Mouse (Mus musculus) embryonic facial prominence, embryonic 15.5 days (tissue): Measurements from ENCODE around the gene Tbc1d23. TPM values are rescaled to one million over a fixed set of nuclear protein-coding genes. Genes with fewer than 3 reads are reported as not detected.

Experiments used
- ATAC-seq: fragments of 200-750 bp; cut with Nextera tagmentation; 2 replicates; pipeline ENCODE4 v1.8.0; 2017; ENCODE audit warnings: low read depth, moderate TSS enrichment; ENCODE audit not compliant: insufficient number of reproducible peaks, low FRiP score, low TSS enrichment
- H3K27ac ChIP-seq: fragments of 300-500 bp; sonication (generic); replicated peaks from 2 replicates; pipeline ENCODE4 v1.5.1; 2015; ENCODE audit warnings: mild to moderate bottlenecking, inconsistent platforms
- H3K27me3 ChIP-seq: fragments of 300-500 bp; sonication (generic); 2 replicates; pipeline ENCODE4 v1.6.1; 2015; ENCODE audit warnings: inconsistent platforms
- H3K36me3 ChIP-seq: fragments of 300-500 bp; sonication (generic); 2 replicates; pipeline ENCODE4 v1.6.1; 2015; ENCODE audit warnings: mild to moderate bottlenecking, inconsistent platforms
- H3K4me1 ChIP-seq: fragments of 300-500 bp; sonication (generic); 2 replicates; pipeline ENCODE4 v1.6.1; 2015; ENCODE audit warnings: inconsistent platforms
- H3K4me2 ChIP-seq: fragments of 300-500 bp; sonication (generic); replicated peaks from 2 replicates; pipeline ENCODE4 v1.6.1; 2015; ENCODE audit warnings: mild to moderate bottlenecking, inconsistent platforms
- H3K4me3 ChIP-seq: fragments of 300-500 bp; sonication (generic); replicated peaks from 2 replicates; pipeline ENCODE4 v1.5.1; 2015; ENCODE audit warnings: mild to moderate bottlenecking, inconsistent platforms
- H3K9ac ChIP-seq: fragments of 300-500 bp; sonication (generic); 2 replicates; pipeline ENCODE4 v1.6.1; 2015; ENCODE audit warnings: inconsistent platforms
- H3K9me3 ChIP-seq: fragments of 300-500 bp; sonication (generic); replicated peaks from 2 replicates; pipeline ENCODE4 v1.6.1; 2016; ENCODE audit warnings: inconsistent platforms
- WGBS: fragments of 180-500 bp; shearing (Covaris S2); methylation state at CpG from one replicate; pipeline ENCODE4 v1.1.7; 2015; 5-methylcytosine and 5-hydroxymethylcytosine counted together
- polyA plus RNA-seq: library from polyadenylated mRNA; unstranded; fragments of >200 nt; fragmentation: Nextera tagmentation; extraction: Ambion mirVana; gene quantifications from 2 replicates; pipeline ENCODE4 v1.2.1, GENCODE M21; 2015

Tbc1d23 gene
- polyA plus RNA-seq, 1 experiment from 2014 or later = 33.9 TPM

GRCm38 (mm10) chr16:57159835-57160234 lies 71.5 kb downstream of the Tbc1d23 start:
- no peak for ATAC-seq
- Histone ChIP-seq H3K27ac (no peak overlapping the region), H3K4me1 (no peaks in the 10 kb centered on the region), H3K36me3 (peaks cover 62% of the 10 kb centered on the region), H3K4me2 (no peak overlapping the region), H3K27me3 (no peaks in the 10 kb centered on the region), H3K4me3 (no peak overlapping the region), H3K9ac (no peak overlapping the region), H3K9me3 (no peaks in the 10 kb centered on the region)
- 65% methylated on average over 7 of the region's 7 CpGs for WGBS

- ATAC-seq = no peak
- Histone ChIP-seq H3K4me3 (no peak overlapping the region), H3K4me2 (no peak overlapping the region), H3K27ac (no peak overlapping the region), H3K4me1 (no peaks in the 10 kb centered on the region), H3K36me3 (peaks cover 51% of the 10 kb centered on the region), H3K9ac (no peak overlapping the region), H3K27me3 (no peaks in the 10 kb centered on the region), H3K9me3 (no peaks in the 10 kb centered on the region)
- 76% methylated on average over 4 of the region's 4 CpGs for WGBS
Measured at GRCm38 (mm10) chr16:57157728-57158127, 73.6 kb downstream of the Tbc1d23 start.

- Histone ChIP-seq H3K27ac (no peak overlapping the region), H3K27me3 (no peaks in the 10 kb centered on the region), H3K4me3 (no peak overlapping the region), H3K36me3 (peaks cover 57% of the 10 kb centered on the region), H3K4me1 (no peaks in the 10 kb centered on the region), H3K9ac (no peak overlapping the region), H3K9me3 (no peaks in the 10 kb centered on the region), H3K4me2 (no peak overlapping the region)
- WGBS = 87% methylated on average over 4 of the region's 4 CpGs
- no peak for ATAC-seq
Measured at GRCm38 (mm10) chr16:57157076-57157475, 74.2 kb downstream of the Tbc1d23 start.

- no peaks in the 10 kb centered on the region for H3K4me1 ChIP-seq
Measured at GRCm38 (mm10) chr16:57155899-57156298, 75.4 kb downstream of the Tbc1d23 start.

GRCm38 (mm10) chr16:57151437-57151836 lies 79.9 kb downstream of the Tbc1d23 start:
- 95% methylated on average over 4 of the region's 4 CpGs for WGBS
- Histone ChIP-seq H3K9me3 (no peaks in the 10 kb centered on the region), H3K9ac (no peak overlapping the region), H3K27ac (no peak overlapping the region), H3K27me3 (no peaks in the 10 kb centered on the region), H3K4me1 (no peaks in the 10 kb centered on the region), H3K4me2 (no peak overlapping the region), H3K36me3 (peaks cover 51% of the 10 kb centered on the region), H3K4me3 (no peak overlapping the region)
- ATAC-seq = no peak

More at GRCm38 (mm10) chr16:57155899-57156298, 75.4 kb downstream of the Tbc1d23 start:
- Histone ChIP-seq H3K36me3 (peaks cover 53% of the 10 kb centered on the region), H3K9ac (no peak overlapping the region), H3K4me3 (no peak overlapping the region), H3K27ac (no peak overlapping the region), H3K9me3 (no peaks in the 10 kb centered on the region), H3K4me2 (no peak overlapping the region), H3K27me3 (no peaks in the 10 kb centered on the region)
- ATAC-seq = no peak

- no peak overlapping the region for H3K9ac ChIP-seq
- no peaks in the 10 kb centered on the region for H3K9me3 ChIP-seq
- ATAC-seq = no peak
- H3K27me3 ChIP-seq = no peaks in the 10 kb centered on the region
- H3K4me1 ChIP-seq = no peaks in the 10 kb centered on the region
- H3K4me3 ChIP-seq = no peak overlapping the region
- 88% methylated on average over 5 of the region's 5 CpGs for WGBS
- H3K4me2 ChIP-seq = no peak overlapping the region
- peaks cover 34% of the 10 kb centered on the region for H3K36me3 ChIP-seq
- no peak overlapping the region for H3K27ac ChIP-seq
Measured at GRCm38 (mm10) chr16:57144741-57145140, 86.6 kb downstream of the Tbc1d23 start.

- no peak overlapping the region for H3K4me3 ChIP-seq
- H3K27ac ChIP-seq = no peak overlapping the region
- H3K9me3 ChIP-seq = no peaks in the 10 kb centered on the region
- no peak for ATAC-seq
- H3K4me1 ChIP-seq = 0 out of 2 replicates have a peak, but pooled peaks cover 5% of the 10 kb centered on the region
- 91% methylated on average over 6 of the region's 6 CpGs for WGBS
- H3K4me2 ChIP-seq = no peak overlapping the region
- no peak overlapping the region for H3K9ac ChIP-seq
- H3K36me3 ChIP-seq = peaks cover 16% of the 10 kb centered on the region
- no peaks in the 10 kb centered on the region for H3K27me3 ChIP-seq
Measured at GRCm38 (mm10) chr16:57133611-57134010, 97.7 kb downstream of the Tbc1d23 start.

GRCm38 (mm10) chr16:57132326-57132725 lies 99.0 kb downstream of the Tbc1d23 start:
- H3K4me1 ChIP-seq = 0 out of 2 replicates have a peak, but pooled peaks cover 5% of the 10 kb centered on the region
- H3K9me3 ChIP-seq = no peaks in the 10 kb centered on the region
- no peak overlapping the region for H3K4me3 ChIP-seq
- H3K27ac ChIP-seq = no peak overlapping the region
- no peak overlapping the region for H3K9ac ChIP-seq
- no peaks in the 10 kb centered on the region for H3K27me3 ChIP-seq
- H3K4me2 ChIP-seq = no peak overlapping the region
- 73% methylated on average over 1 of the region's 1 CpGs for WGBS
- peaks cover 10% of the 10 kb centered on the region for H3K36me3 ChIP-seq
- no peak for ATAC-seq

- no peak overlapping the region for H3K4me3 ChIP-seq
- H3K9ac ChIP-seq = no peak overlapping the region
- H3K4me1 ChIP-seq = 0 out of 2 replicates have a peak, but pooled peaks cover 5% of the 10 kb centered on the region
- no peak overlapping the region for H3K27ac ChIP-seq
- 76% methylated on average over 4 of the region's 4 CpGs for WGBS
- no peaks in the 10 kb centered on the region for H3K9me3 ChIP-seq
- H3K36me3 ChIP-seq = peaks cover 7% of the 10 kb centered on the region; the same call in 1 of the 2 replicates
- H3K27me3 ChIP-seq = no peaks in the 10 kb centered on the region
- no peak for ATAC-seq
- H3K4me2 ChIP-seq = no peak overlapping the region
Measured at GRCm38 (mm10) chr16:57131544-57131943, 99.8 kb downstream of the Tbc1d23 start.

- no peak overlapping the region for H3K4me3 ChIP-seq
- H3K4me2 ChIP-seq = no peak overlapping the region
- 73% methylated on average over 3 of the region's 3 CpGs for WGBS
- no peak overlapping the region for H3K9ac ChIP-seq
- H3K27ac ChIP-seq = no peak overlapping the region
- ATAC-seq = no peak
- no peaks in the 10 kb centered on the region for H3K27me3 ChIP-seq
- no peaks in the 10 kb centered on the region for H3K9me3 ChIP-seq
- 0 out of 2 replicates have a peak, but pooled peaks cover 5% of the 10 kb centered on the region for H3K4me1 ChIP-seq
- H3K36me3 ChIP-seq = peaks cover 7% of the 10 kb centered on the region; the same call in 1 of the 2 replicates
Measured at GRCm38 (mm10) chr16:57130752-57131400, 100.4 kb downstream of the Tbc1d23 start.

GRCm38 (mm10) chr16:57127825-57128224 lies 103.5 kb downstream of the Tbc1d23 start:
- WGBS = 91% methylated on average over 2 of the region's 2 CpGs
- Histone ChIP-seq H3K27me3 (no peaks in the 10 kb centered on the region), H3K4me3 (no peak overlapping the region), H3K4me1 (peaks cover 16% of the 10 kb centered on the region), H3K9me3 (no peaks in the 10 kb centered on the region), H3K4me2 (no peak overlapping the region), H3K9ac (no peak overlapping the region), H3K36me3 (no peaks in the 10 kb centered on the region; the same call in 1 of the 2 replicates), H3K27ac (no peak overlapping the region)
- no peak for ATAC-seq

- ATAC-seq = no peak
- H3K4me3 ChIP-seq = no peak overlapping the region
- H3K4me1 ChIP-seq = peaks cover 15% of the 10 kb centered on the region
- no peak overlapping the region for H3K9ac ChIP-seq
- no peaks in the 10 kb centered on the region for H3K9me3 ChIP-seq
- H3K27me3 ChIP-seq = no peaks in the 10 kb centered on the region
- no peak overlapping the region for H3K27ac ChIP-seq
- WGBS = 44% methylated on average over 4 of the region's 4 CpGs
- H3K36me3 ChIP-seq = no peaks in the 10 kb centered on the region; the same call in 1 of the 2 replicates
- no peak overlapping the region for H3K4me2 ChIP-seq
Measured at GRCm38 (mm10) chr16:57126268-57126667, 105.0 kb downstream of the Tbc1d23 start.
